In the genomic region with DNA sequence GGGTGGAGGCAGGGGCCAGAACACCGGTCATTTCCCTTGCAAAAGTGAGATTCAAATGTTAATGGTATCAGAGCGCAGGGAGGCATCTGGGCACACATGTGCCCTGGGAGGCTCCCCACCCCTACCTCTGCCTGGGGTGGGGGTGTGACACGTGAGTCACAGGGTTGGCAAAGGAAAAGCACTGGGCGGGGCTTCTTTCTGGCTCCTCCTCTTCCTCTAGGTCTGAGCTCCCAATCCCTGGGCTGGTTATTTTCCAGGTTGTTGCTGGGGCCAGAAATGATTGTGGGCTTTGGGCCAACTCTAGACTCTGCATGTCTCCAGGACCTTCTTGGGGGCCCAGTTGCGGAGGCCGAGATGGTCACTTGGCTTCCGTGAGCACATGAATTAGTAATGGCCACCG, we compare ENCODE assay signal across 27 mouse cellular contexts.
A peak's percentile ranks its signal among the peaks of the same experiment; 100 is the strongest.
DNase-seq lines count a peak whose midpoint lies in the region; ATAC-seq and TF ChIP-seq lines count a peak whose summit lies in the region.
"Had no signal": no experiment of that assay in that cellular context is flagged by ENCODE, and none has a peak within 500 bp of the region (broad histone marks: within the 10 kb centered on the region; RNA-seq: fewer than 3 reads in every experiment).

No protein-coding gene starts in this region.

- no peak overlapping the region for H3K4me3 ChIP-seq in stomach, embryonic 16.5 days (replicated peaks; ENCODE audit: low read length)
- H3K4me3 ChIP-seq in stomach, postnatal 0 days (ENCODE audit: low read depth, low read length): no peak overlapping the region
- peak overlapping the region in 1 of 2 experiments; percentile 32; a peak in 2 of 4 replicates for H3K4me3 ChIP-seq in ES-E14 (ENCODE audit: insufficient read depth in 1 of 2, low read depth in 1 of 2, low read length in 2 of 2, poor library complexity in 1 of 2, severe bottlenecking in 1 of 2)
- H3K4me3 ChIP-seq in forebrain, embryonic 12.5 days (replicated peaks): no peak overlapping the region
- H3K4me3 ChIP-seq: embryonic facial prominence, embryonic 13.5 days; forebrain, embryonic 10.5 days; heart, embryonic 15.5 days; hindbrain, embryonic 13.5 days; limb, embryonic 12.5 days had no signal

- H3K27ac ChIP-seq in stomach, embryonic 16.5 days (ENCODE audit: low read length): no peak overlapping the region
- H3K27ac ChIP-seq in stomach, postnatal 0 days (replicated peaks): no peak overlapping the region
- peak overlapping the region; percentile 4; the same call in 1 of the 2 replicates for H3K27ac ChIP-seq in ES-E14 (ENCODE audit: insufficient read depth, low read depth, low read length, poor library complexity, severe bottlenecking)
- H3K27ac ChIP-seq in forebrain, embryonic 12.5 days: no peak overlapping the region
- H3K27ac ChIP-seq: embryonic facial prominence, embryonic 13.5 days; forebrain, embryonic 10.5 days; heart, embryonic 15.5 days; hindbrain, embryonic 13.5 days; limb, embryonic 12.5 days had no signal

- no peak for TF ChIP-seq CTCF in stomach, postnatal 0 days (IDR thresholded peaks at IDR 0.05; ENCODE audit: low read depth)

- H3K9me3 ChIP-seq in stomach, embryonic 16.5 days (replicated peaks; ENCODE audit: control insufficient read depth, low read length): no peaks in the 10 kb centered on the region
- H3K9me3 ChIP-seq in stomach, postnatal 0 days (ENCODE audit: control insufficient read depth, low read length): no peaks in the 10 kb centered on the region
- H3K9me3 ChIP-seq in ES-E14 (ENCODE audit: control insufficient read depth, insufficient read depth, low read depth, low read length): no peaks in the 10 kb centered on the region
- H3K9me3 ChIP-seq in forebrain, embryonic 12.5 days: no peaks in the 10 kb centered on the region
- H3K9me3 ChIP-seq: embryonic facial prominence, embryonic 13.5 days; forebrain, embryonic 10.5 days; heart, embryonic 15.5 days; hindbrain, embryonic 13.5 days; limb, embryonic 12.5 days had no signal

- H3K9ac ChIP-seq in stomach, embryonic 16.5 days (ENCODE audit: low read length): no peak overlapping the region
- no peak overlapping the region for H3K9ac ChIP-seq in stomach, postnatal 0 days (ENCODE audit: low read length)
- no peak overlapping the region for H3K9ac ChIP-seq in ES-E14 (ENCODE audit: insufficient read depth, low read depth, low read length, poor library complexity, severe bottlenecking)
- no peak overlapping the region for H3K9ac ChIP-seq in forebrain, embryonic 12.5 days
- H3K9ac ChIP-seq: embryonic facial prominence, embryonic 13.5 days; heart, embryonic 15.5 days; hindbrain, embryonic 13.5 days; limb, embryonic 12.5 days had no signal

- no peak overlapping the region for H3K4me2 ChIP-seq in stomach, embryonic 16.5 days (ENCODE audit: low read depth, low read length)
- H3K4me2 ChIP-seq in stomach, postnatal 0 days (replicated peaks; ENCODE audit: low read depth): no peak overlapping the region
- H3K4me2 ChIP-seq in forebrain, embryonic 12.5 days: no peak overlapping the region
- H3K4me2 ChIP-seq: embryonic facial prominence, embryonic 13.5 days; heart, embryonic 15.5 days; hindbrain, embryonic 13.5 days; limb, embryonic 12.5 days; midbrain, embryonic 11.5 days had no signal

- ATAC-seq in stomach, embryonic 16.5 days (ENCODE audit: insufficient read depth, low FRiP score): peak; percentile 50; the same call in 1 of the 2 replicates
- no peak for ATAC-seq in stomach, postnatal 0 days (ENCODE audit: low FRiP score, low TSS enrichment)
- ATAC-seq in forebrain, embryonic 12.5 days (ENCODE audit: low FRiP score): no peak
- ATAC-seq: forebrain, embryonic 16.5 days; intestine, embryonic 16.5 days; midbrain, embryonic 16.5 days; Patski had no signal

- H3K27me3 ChIP-seq in stomach, embryonic 16.5 days (ENCODE audit: control insufficient read depth, insufficient read depth, low read length): no peaks in the 10 kb centered on the region
- H3K27me3 ChIP-seq in stomach, postnatal 0 days (ENCODE audit: control insufficient read depth, insufficient read depth, low read length): no peaks in the 10 kb centered on the region
- no peaks in the 10 kb centered on the region for H3K27me3 ChIP-seq in forebrain, embryonic 12.5 days
- H3K27me3 ChIP-seq: embryonic facial prominence, embryonic 13.5 days; heart, embryonic 15.5 days; hindbrain, embryonic 13.5 days; limb, embryonic 12.5 days; Patski had no signal

- no peak for TF ChIP-seq EP300 in stomach, postnatal 0 days (optimal IDR thresholded peaks at IDR 0.05)

- no peaks in the 10 kb centered on the region for H3K4me1 ChIP-seq in stomach, embryonic 16.5 days (ENCODE audit: control insufficient read depth, insufficient read depth, low read length)
- no peaks in the 10 kb centered on the region for H3K4me1 ChIP-seq in stomach, postnatal 0 days (replicated peaks; ENCODE audit: control insufficient read depth, insufficient read depth)
- peaks cover 5 to 30% of the 10 kb centered on the region in 2 experiments for H3K4me1 ChIP-seq in ES-E14 (ENCODE audit: control insufficient read depth in 2 of 2, insufficient read depth in 2 of 2, low read length in 2 of 2, poor library complexity in 1 of 2)
- H3K4me1 ChIP-seq in forebrain, embryonic 12.5 days: no peaks in the 10 kb centered on the region
- H3K4me1 ChIP-seq: embryonic facial prominence, embryonic 13.5 days; forebrain, embryonic 10.5 days; heart, embryonic 15.5 days; hindbrain, embryonic 13.5 days; limb, embryonic 12.5 days had no signal

- DNase-seq in cerebellum, postnatal 10 days: peak; percentile 56 to 66
- DNase-seq in cerebellum, adult 9-11 months: no peak
- no peak for DNase-seq in stomach, postnatal 0 days (ENCODE audit: low spot score)
- DNase-seq in ES-E14 (ENCODE audit: low read depth, low spot score): no peak
- peak; percentile 83 for DNase-seq in ZHBTc4 (ENCODE audit: low read depth, low spot score)
- no peak for DNase-seq in Muller cell, postnatal 12 days (ENCODE audit: inconsistent ontology term)
- DNase-seq: adrenal gland, postnatal 10 days; cerebellum, adult 11 months; cerebellum, adult 9-10 months; kidney, adult 9 months; kidney, postnatal 10 days; lung, postnatal 36 days; right cerebral cortex, adult 18-20 months; spleen, adult 18-20 months; thymus, postnatal 14 days had no signal

- no peaks in the 10 kb centered on the region for H3K36me3 ChIP-seq in stomach, embryonic 16.5 days (ENCODE audit: control insufficient read depth, insufficient read depth, low read length)
- H3K36me3 ChIP-seq in stomach, postnatal 0 days (ENCODE audit: control insufficient read depth, insufficient read depth, low read length): no peaks in the 10 kb centered on the region
- H3K36me3 ChIP-seq in ES-E14 (ENCODE audit: control insufficient read depth, insufficient read depth, low read length, poor library complexity, severe bottlenecking): no peaks in the 10 kb centered on the region
- H3K36me3 ChIP-seq in forebrain, embryonic 12.5 days (replicated peaks): no peaks in the 10 kb centered on the region
- H3K36me3 ChIP-seq: embryonic facial prominence, embryonic 13.5 days; forebrain, embryonic 10.5 days; heart, embryonic 15.5 days; hindbrain, embryonic 13.5 days; limb, embryonic 12.5 days had no signal

- 74% methylated on average over 8 of the region's 8 CpGs for whole genome bisulfite sequencing in stomach, embryonic 16.5 days
- 74% methylated on average over 8 of the region's 8 CpGs for WGBS in stomach, postnatal 0 days
- 82% methylated on average over 8 of the region's 8 CpGs for WGBS in forebrain, embryonic 12.5 days

- in situ Hi-C loops in ES-E14 (cut with MboI; ENCODE audit: low sequenced_read_pairs in 2 of 2, unreplicated experiment in 2 of 2): no loop called here

TF ChIP-seq in ES-E14, 5 proteins besides CTCF, POLR2A, EP300 and RAD21:
- TF ChIP-seq MAFK (IDR thresholded peaks at IDR 0.05; ENCODE audit: insufficient read depth, low read depth, low read length) (no peak), HCFC1 (IDR thresholded peaks at IDR 0.05; ENCODE audit: borderline replicate concordance, insufficient read depth, low read length) (no peak), CHD2 (IDR thresholded peaks at IDR 0.05; ENCODE audit: low read depth, low read length) (no peak), ZNF384 (IDR thresholded peaks at IDR 0.05; ENCODE audit: low read depth, low read length) (no peak), ZC3H11A (IDR thresholded peaks at IDR 0.05; ENCODE audit: borderline replicate concordance, low read depth, low read length) (no peak)

Comparison
In these comparisons a context has a peak if more than half of its experiments do, and no peak if none do; other contexts are left out.
1. DNase-seq: peak in cerebellum, postnatal 10 days (2 of 2) and ZHBTc4 (single experiment); none in cerebellum, adult 9-11 months (single experiment), stomach, postnatal 0 days (single experiment), ES-E14 (single experiment) and Muller cell, postnatal 12 days (single experiment).